ENCODE assay signal across 8 mouse cellular contexts in the genomic region with DNA sequence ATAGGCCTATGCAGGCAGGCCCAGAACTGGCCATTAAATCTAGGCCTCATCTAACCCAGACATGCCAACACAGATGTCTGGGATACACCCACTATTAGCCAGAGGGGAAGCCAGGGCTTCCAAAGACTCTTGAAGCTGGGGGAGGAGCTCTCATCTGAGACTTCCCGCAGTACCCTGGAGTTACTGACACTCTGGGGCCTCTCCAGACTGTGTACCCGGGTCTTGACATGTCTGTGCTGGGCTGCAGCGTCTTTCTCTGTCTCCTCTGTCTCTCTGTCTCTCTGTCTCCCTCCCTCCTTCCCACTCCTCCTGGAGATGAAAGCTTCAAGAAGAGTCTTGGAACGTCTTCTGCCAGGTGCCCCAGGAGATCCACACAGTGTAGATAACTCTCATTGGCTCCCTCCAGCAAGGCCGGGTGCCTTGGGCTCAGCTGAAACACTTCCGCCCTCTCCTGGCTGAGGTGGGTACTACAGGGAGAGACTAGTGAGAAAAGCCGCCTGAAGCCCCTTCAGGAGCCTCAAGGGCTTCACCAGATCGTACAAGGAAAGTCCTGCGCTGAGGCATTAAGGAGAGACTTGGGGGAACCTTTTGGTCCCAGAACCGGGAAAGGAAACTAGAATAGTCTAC. TPM values are rescaled to one million over a fixed set of nuclear protein-coding genes. Genes with fewer than 3 reads are reported as not detected.
DNase-seq lines count a peak whose midpoint lies in the region; ATAC-seq lines count a peak whose summit lies in the region.

No protein-coding gene starts in this region.

- no peaks in the 10 kb centered on the region for H3K36me3 ChIP-seq in heart, embryonic 13.5 days

- H3K4me2 ChIP-seq in heart, embryonic 13.5 days: no peak overlapping the region

- H3K4me1 ChIP-seq in heart, embryonic 13.5 days: peaks cover 26% of the 10 kb centered on the region

- peak; percentile 58 for ATAC-seq in CD4-positive, CD25-positive, alpha-beta regulatory T cell, adult 4 months
- 0 out of 2 replicates have a peak, but pooled peaks have one; percentile 26 for ATAC-seq in heart, embryonic 13.5 days (ENCODE audit: extremely low read depth, insufficient number of reproducible peaks, low FRiP score, low TSS enrichment)

- no peak overlapping the region for H3K4me3 ChIP-seq in heart, embryonic 13.5 days

- no peak overlapping the region for H3K9ac ChIP-seq in heart, embryonic 13.5 days

- peak; percentile 92 for DNase-seq in adrenal gland, postnatal 10 days
- DNase-seq in embryo, embryonic 9.5 days (ENCODE audit: extremely low spot score): peak; percentile 86
- DNase-seq in large intestine, adult 2 months (ENCODE audit: low read depth, low spot score): peak; percentile 27
- DNase-seq in lung, adult 18-20 months: peak; percentile 54 to 70
- DNase-seq in ovary, postnatal 14 days (ENCODE audit: low spot score): peak; percentile 85
- DNase-seq in thymus, postnatal 0 days (ENCODE audit: low spot score): peak; percentile 88

- H3K27ac ChIP-seq in heart, embryonic 13.5 days (replicated peaks): no peak overlapping the region

- WGBS in heart, embryonic 13.5 days: 18% methylated on average over 10 of the region's 10 CpGs
- WGBS in large intestine, adult 2 months: 28% methylated on average over 10 of the region's 10 CpGs

- H3K9me3 ChIP-seq in heart, embryonic 13.5 days: no peaks in the 10 kb centered on the region

- H3K27me3 ChIP-seq in heart, embryonic 13.5 days (replicated peaks): peaks cover 11% of the 10 kb centered on the region

RNA-seq across cellular contexts. Expression of a gene that starts 23.9 kb away (rescaled TPM):
- 1 to 10 TPM in 1 of 2 experiments, under 1 TPM in 1; 0.31 to 1.1 TPM for polyA plus RNA-seq in CD4-positive, CD25-positive, alpha-beta regulatory T cell, adult 4 months (2017; shearing (Covaris generic))
- 1 to 10 TPM; 4.4 to 5.1 TPM for total RNA-seq in adrenal gland, postnatal 10 days (2021)
- 0.32 and 0.38 TPM in 2 replicates for polyA plus RNA-seq in heart, embryonic 13.5 days (2015; fragmentation: Nextera tagmentation; extraction: Ambion mirVana)
- 12.0 and 17.8 TPM in 2 replicates for polyA plus RNA-seq in large intestine, adult 2 months (2012; rRNA removed)
- polyA plus RNA-seq in thymus, postnatal 0 days (2015; fragmentation: Nextera tagmentation; extraction: Ambion mirVana): 8.1 and 8.9 TPM in 2 replicates

Comparison
In these comparisons a context has a peak if more than half of its experiments do, and no peak if none do; other contexts are left out.
1. DNase-seq: peak in every context shown above with its lines; median percentile 92 in adrenal gland, postnatal 10 days; 88 in thymus, postnatal 0 days; 86 in embryo, embryonic 9.5 days; 85 in ovary, postnatal 14 days; 62 in lung, adult 18-20 months; 27 in large intestine, adult 2 months.